Mouse (Mus musculus): ENCODE results near the gene Glrx5. TPM values are rescaled to one million over a fixed set of nuclear protein-coding genes. Genes with fewer than 3 reads are reported as not detected.

Glrx5 gene
- total and polyA plus RNA-seq, 2 experiments from 2014 or later: 35.8 to 185 TPM

- DNase-seq (ENCODE audit: low spot score) (peak; percentile 36), ATAC-seq (ENCODE audit: low FRiP score) (no peak)
- H3K27me3 ChIP-seq (ENCODE audit: insufficient read depth, low read length): no peaks in the 10 kb centered on the region
- H3K9ac ChIP-seq (replicated peaks; ENCODE audit: low read length, poor library complexity, severe bottlenecking): peak overlapping the region; percentile 75
- H3K27ac ChIP-seq (ENCODE audit: low read depth, low read length): peak overlapping the region; percentile 75
- H3K9me3 ChIP-seq (ENCODE audit: low read length): no peaks in the 10 kb centered on the region
- peak overlapping the region; percentile 90 for H3K4me3 ChIP-seq (ENCODE audit: low read depth, low read length)
- peak overlapping the region; percentile 75 for H3K4me2 ChIP-seq (ENCODE audit: low read depth, low read length, poor library complexity, severe bottlenecking)
- H3K4me1 ChIP-seq (ENCODE audit: insufficient read depth, low read length): peaks cover 14% of the 10 kb centered on the region; the same call in 1 of the 2 replicates
- TF ChIP-seq CTCF (IDR thresholded peaks at IDR 0.05): no peak
- WGBS: 5% methylated on average over 37 of the region's 37 CpGs
- H3K36me3 ChIP-seq (ENCODE audit: insufficient read depth, low read length): peaks cover 3% of the 10 kb centered on the region; the same call in 1 of the 2 replicates
Measured at GRCm38 (mm10) chr12:105031081-105032058, 1.1 kb upstream of the Glrx5 start.

- Histone ChIP-seq H3K4me3 (ENCODE audit: low read depth, low read length) (peak overlapping the region; percentile 90), H3K36me3 (ENCODE audit: insufficient read depth, low read length) (peaks cover 3% of the 10 kb centered on the region; the same call in 1 of the 2 replicates), H3K27ac (ENCODE audit: low read depth, low read length) (peak overlapping the region; percentile 80), H3K9ac (replicated peaks; ENCODE audit: low read length, poor library complexity, severe bottlenecking) (peak overlapping the region; percentile 87), H3K4me1 (ENCODE audit: insufficient read depth, low read length) (peaks cover 14% of the 10 kb centered on the region; the same call in 1 of the 2 replicates), H3K9me3 (ENCODE audit: low read length) (no peaks in the 10 kb centered on the region), H3K27me3 (ENCODE audit: insufficient read depth, low read length) (no peaks in the 10 kb centered on the region), H3K4me2 (ENCODE audit: low read depth, low read length, poor library complexity, severe bottlenecking) (peak overlapping the region; percentile 91)
- ATAC-seq (ENCODE audit: low FRiP score): peak; percentile 48
- TF ChIP-seq CTCF (IDR thresholded peaks at IDR 0.05): no peak
- WGBS: 2% methylated on average over 45 of the region's 45 CpGs
- no peak for DNase-seq (ENCODE audit: low spot score)
Measured at GRCm38 (mm10) chr12:105032832-105033775, 616 bp downstream of the Glrx5 start.

GRCm38 (mm10) chr12:105034130-105034769 lies 1.8 kb downstream of the Glrx5 start:
- DNase-seq (ENCODE audit: low spot score) (no peak), ATAC-seq (ENCODE audit: low FRiP score) (no peak)
- H3K4me2 ChIP-seq (ENCODE audit: low read depth, low read length, poor library complexity, severe bottlenecking): peak overlapping the region; percentile 91
- H3K27ac ChIP-seq (ENCODE audit: low read depth, low read length): no peak overlapping the region
- H3K4me1 ChIP-seq (ENCODE audit: insufficient read depth, low read length): peaks cover 14% of the 10 kb centered on the region; the same call in 1 of the 2 replicates
- no peak overlapping the region for H3K4me3 ChIP-seq (ENCODE audit: low read depth, low read length)
- H3K9me3 ChIP-seq (ENCODE audit: low read length): no peaks in the 10 kb centered on the region
- H3K9ac ChIP-seq (replicated peaks; ENCODE audit: low read length, poor library complexity, severe bottlenecking): no peak overlapping the region
- no peaks in the 10 kb centered on the region for H3K27me3 ChIP-seq (ENCODE audit: insufficient read depth, low read length)
- 81% methylated on average over 14 of the region's 14 CpGs for WGBS
- TF ChIP-seq CTCF (IDR thresholded peaks at IDR 0.05): no peak
- peaks cover 3% of the 10 kb centered on the region; the same call in 1 of the 2 replicates for H3K36me3 ChIP-seq (ENCODE audit: insufficient read depth, low read length)

- H3K9ac ChIP-seq (replicated peaks; ENCODE audit: low read length, poor library complexity, severe bottlenecking): no peak overlapping the region
- DNase-seq (ENCODE audit: low spot score) (no peak), ATAC-seq (ENCODE audit: low FRiP score) (no peak)
- no peak for TF ChIP-seq CTCF (IDR thresholded peaks at IDR 0.05)
- H3K4me3 ChIP-seq (ENCODE audit: low read depth, low read length): no peak overlapping the region
- H3K9me3 ChIP-seq (ENCODE audit: low read length): no peaks in the 10 kb centered on the region
- no peak overlapping the region for H3K27ac ChIP-seq (ENCODE audit: low read depth, low read length)
- no peaks in the 10 kb centered on the region for H3K27me3 ChIP-seq (ENCODE audit: insufficient read depth, low read length)
- peaks cover 23% of the 10 kb centered on the region for H3K36me3 ChIP-seq (ENCODE audit: insufficient read depth, low read length)
- no peak overlapping the region for H3K4me2 ChIP-seq (ENCODE audit: low read depth, low read length, poor library complexity, severe bottlenecking)
- WGBS: 86% methylated on average over 11 of the region's 11 CpGs
- peaks cover 14% of the 10 kb centered on the region; the same call in 1 of the 2 replicates for H3K4me1 ChIP-seq (ENCODE audit: insufficient read depth, low read length)
Measured at GRCm38 (mm10) chr12:105038211-105038610, 5.7 kb downstream of the Glrx5 start.

- Histone ChIP-seq H3K27me3 (ENCODE audit: insufficient read depth, low read length) (no peaks in the 10 kb centered on the region), H3K27ac (ENCODE audit: low read depth, low read length) (no peak overlapping the region), H3K36me3 (ENCODE audit: insufficient read depth, low read length) (peaks cover 23% of the 10 kb centered on the region), H3K4me2 (ENCODE audit: low read depth, low read length, poor library complexity, severe bottlenecking) (no peak overlapping the region), H3K4me3 (ENCODE audit: low read depth, low read length) (no peak overlapping the region), H3K9ac (replicated peaks; ENCODE audit: low read length, poor library complexity, severe bottlenecking) (no peak overlapping the region), H3K9me3 (ENCODE audit: low read length) (no peaks in the 10 kb centered on the region), H3K4me1 (ENCODE audit: insufficient read depth, low read length) (peaks cover 9% of the 10 kb centered on the region; the same call in 1 of the 2 replicates)
- ATAC-seq (ENCODE audit: low FRiP score) (no peak), DNase-seq (ENCODE audit: low spot score) (no peak)
- WGBS: 85% methylated on average over 7 of the region's 7 CpGs
- TF ChIP-seq CTCF (IDR thresholded peaks at IDR 0.05): no peak
Measured at GRCm38 (mm10) chr12:105038918-105039317, 6.4 kb downstream of the Glrx5 start.
